Mouse (Mus musculus): ENCODE measurements around the gene Sept4.

Gene Sept4

GRCm38 (mm10) chr11:87579713-87580112 lies 11.0 kb downstream of the Sept4 start:
- DNase-seq = no peak

GRCm38 (mm10) chr11:87580543-87581085 lies 11.9 kb downstream of the Sept4 start:
- no peak for DNase-seq

GRCm38 (mm10) chr11:87581161-87581865 lies 12.6 kb downstream of the Sept4 start:
- no peak for DNase-seq

- no peak for DNase-seq
Observed at GRCm38 (mm10) chr11:87581933-87582710, 13.4 kb downstream of the Sept4 start.

GRCm38 (mm10) chr11:87583291-87584034 lies 14.8 kb downstream of the Sept4 start:
- no peak for DNase-seq

GRCm38 (mm10) chr11:87584711-87585505 lies 16.2 kb downstream of the Sept4 start:
- DNase-seq = no peak

- no peak for DNase-seq
Observed at GRCm38 (mm10) chr11:87587211-87587874, 18.6 kb downstream of the Sept4 start.

- DNase-seq = no peak
Observed at GRCm38 (mm10) chr11:87589605-87590004, 20.9 kb downstream of the Sept4 start.

- peak; percentile 50 for DNase-seq
Observed at GRCm38 (mm10) chr11:87590841-87591525, 22.3 kb downstream of the Sept4 start.

GRCm38 (mm10) chr11:87591526-87592353 lies 23.0 kb downstream of the Sept4 start, which contains the start of gene Mtmr4:
Mtmr4 (plus strand) TSS chr11:87592162.
- DNase-seq = peak; percentile 97

- no peak for DNase-seq
Observed at GRCm38 (mm10) chr11:87592354-87592695, 23.6 kb downstream of the Sept4 start.

- no peak for DNase-seq
Observed at GRCm38 (mm10) chr11:87592713-87593598, 24.3 kb downstream of the Sept4 start.

GRCm38 (mm10) chr11:87595327-87595841 lies 26.7 kb downstream of the Sept4 start:
- DNase-seq = peak; percentile 80

GRCm38 (mm10) chr11:87595976-87596375 lies 27.3 kb downstream of the Sept4 start:
- DNase-seq = no peak

GRCm38 (mm10) chr11:87596492-87596891 lies 27.8 kb downstream of the Sept4 start:
- no peak for DNase-seq

GRCm38 (mm10) chr11:87597061-87597460 lies 28.4 kb downstream of the Sept4 start:
- DNase-seq = no peak

- no peak for DNase-seq
Observed at GRCm38 (mm10) chr11:87599395-87600089, 30.8 kb downstream of the Sept4 start.

- DNase-seq = peak; percentile 6
Observed at GRCm38 (mm10) chr11:87600322-87600853, 31.7 kb downstream of the Sept4 start.

Measured in thymus, postnatal 4 days (tissue).